26 mouse cellular contexts compared by ENCODE assay signal in the genomic region with DNA sequence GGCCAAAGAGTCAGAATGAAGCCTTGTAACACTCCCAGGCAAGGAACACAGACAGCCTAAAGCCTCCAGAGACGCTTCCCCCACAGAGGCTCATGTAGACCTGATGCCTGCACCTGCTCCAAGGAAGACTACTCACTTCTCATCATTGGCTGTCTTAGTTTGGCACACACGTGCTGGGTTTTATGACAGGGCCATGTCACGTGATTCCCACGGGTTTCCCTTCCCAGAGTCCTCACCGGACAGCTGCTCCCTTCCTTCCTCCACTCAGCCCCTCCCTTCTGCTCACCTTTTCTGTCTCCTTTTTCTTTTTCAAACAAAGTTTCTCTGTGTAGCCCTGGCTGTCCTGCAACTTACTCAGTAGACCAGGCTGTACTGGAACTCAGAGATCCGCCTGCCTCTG. TPM values are rescaled to one million over a fixed set of nuclear protein-coding genes. Genes with fewer than 3 reads are reported as not detected.
DNase-seq lines count a peak whose midpoint lies in the region; ATAC-seq and TF ChIP-seq lines count a peak whose summit lies in the region.
"Had no signal": no experiment of that assay in that cellular context is flagged by ENCODE, and none has a peak within 500 bp of the region (broad histone marks: within the 10 kb centered on the region; RNA-seq: fewer than 3 reads in every experiment).

No protein-coding gene starts in this region.

- H3K27ac ChIP-seq in midbrain, embryonic 11.5 days (ENCODE audit: low read depth, low read length) = no peak overlapping the region
- no peak overlapping the region for H3K27ac ChIP-seq in midbrain, embryonic 10.5 days (replicated peaks)
- H3K27ac ChIP-seq in MEL (ENCODE audit: control insufficient read depth, low read depth, low read length) = no peak overlapping the region
- no peak overlapping the region for H3K27ac ChIP-seq in hindbrain, embryonic 13.5 days
- H3K27ac ChIP-seq: embryonic facial prominence, embryonic 13.5 days; embryonic facial prominence, embryonic 15.5 days; forebrain, embryonic 10.5 days; forebrain, embryonic 12.5 days had no signal

- no peaks in the 10 kb centered on the region for H3K36me3 ChIP-seq in midbrain, embryonic 11.5 days (ENCODE audit: control insufficient read depth, insufficient read depth, low read length)
- no peaks in the 10 kb centered on the region for H3K36me3 ChIP-seq in midbrain, embryonic 10.5 days
- no peaks in the 10 kb centered on the region for H3K36me3 ChIP-seq in MEL (ENCODE audit: control insufficient read depth in 1 of 2, insufficient read depth in 2 of 2, low read length in 2 of 2)
- H3K36me3 ChIP-seq in hindbrain, embryonic 13.5 days = no peaks in the 10 kb centered on the region
- H3K36me3 ChIP-seq: embryonic facial prominence, embryonic 13.5 days; embryonic facial prominence, embryonic 15.5 days; forebrain, embryonic 10.5 days; forebrain, embryonic 12.5 days; G1E had no signal

- H3K9me3 ChIP-seq in midbrain, embryonic 11.5 days (ENCODE audit: control insufficient read depth, low read length) = no peaks in the 10 kb centered on the region
- H3K9me3 ChIP-seq in midbrain, embryonic 10.5 days (replicated peaks) = peaks cover 14% of the 10 kb centered on the region
- H3K9me3 ChIP-seq in MEL (replicated peaks; ENCODE audit: insufficient read depth, low read length) = no peaks in the 10 kb centered on the region
- H3K9me3 ChIP-seq in hindbrain, embryonic 13.5 days = peaks cover 4% of the 10 kb centered on the region
- H3K9me3 ChIP-seq: embryonic facial prominence, embryonic 13.5 days; embryonic facial prominence, embryonic 15.5 days had no signal

- no peak overlapping the region for H3K9ac ChIP-seq in midbrain, embryonic 11.5 days (ENCODE audit: low read length)
- no peak overlapping the region for H3K9ac ChIP-seq in MEL (ENCODE audit: control insufficient read depth, low read depth, low read length, poor library complexity, severe bottlenecking)
- no peak overlapping the region for H3K9ac ChIP-seq in hindbrain, embryonic 13.5 days
- H3K9ac ChIP-seq: embryonic facial prominence, embryonic 13.5 days; embryonic facial prominence, embryonic 15.5 days; forebrain, embryonic 12.5 days had no signal

- ATAC-seq in midbrain, embryonic 11.5 days (ENCODE audit: low FRiP score) = no peak
- no peak for ATAC-seq in hindbrain, embryonic 13.5 days (ENCODE audit: low FRiP score)
- ATAC-seq: CD4-positive, CD25-positive, alpha-beta regulatory T cell, adult 4 months; forebrain, embryonic 14.5 days; forebrain, embryonic 16.5 days had no signal

- no peak for TF ChIP-seq EP300 in MEL (IDR thresholded peaks at IDR 0.05; ENCODE audit: low read depth in 1 of 2, low read length in 2 of 2)

- 88% methylated on average over 6 of the region's 6 CpGs for WGBS in midbrain, embryonic 11.5 days
- WGBS in midbrain, embryonic 10.5 days = 89% methylated on average over 6 of the region's 6 CpGs
- WGBS in hindbrain, embryonic 13.5 days = 89% methylated on average over 6 of the region's 6 CpGs

- no peak for TF ChIP-seq RAD21 in MEL (IDR thresholded peaks at IDR 0.05; ENCODE audit: low read depth, low read length)

- no peaks in the 10 kb centered on the region for H3K27me3 ChIP-seq in midbrain, embryonic 11.5 days (ENCODE audit: control insufficient read depth, insufficient read depth, low read length)
- H3K27me3 ChIP-seq in midbrain, embryonic 10.5 days (ENCODE audit: low read depth, poor library complexity, severe bottlenecking) = no peaks in the 10 kb centered on the region
- no peaks in the 10 kb centered on the region; a peak in 1 of 4 replicates for H3K27me3 ChIP-seq in MEL (ENCODE audit: control insufficient read depth in 1 of 2, insufficient read depth in 2 of 2, low read length in 2 of 2)
- 0 out of 2 replicates have a peak, but pooled peaks cover 5% of the 10 kb centered on the region for H3K27me3 ChIP-seq in hindbrain, embryonic 13.5 days
- H3K27me3 ChIP-seq: embryonic facial prominence, embryonic 13.5 days; embryonic facial prominence, embryonic 15.5 days; forebrain, embryonic 12.5 days had no signal

- no peak overlapping the region for H3K4me3 ChIP-seq in midbrain, embryonic 11.5 days (ENCODE audit: low read depth, low read length)
- no peak overlapping the region for H3K4me3 ChIP-seq in midbrain, embryonic 10.5 days
- H3K4me3 ChIP-seq in MEL (ENCODE audit: control insufficient read depth in 1 of 2, insufficient read depth in 1 of 2, low read depth in 2 of 2, low read length in 2 of 2) = no peak overlapping the region
- H3K4me3 ChIP-seq in hindbrain, embryonic 13.5 days = no peak overlapping the region
- H3K4me3 ChIP-seq: embryonic facial prominence, embryonic 13.5 days; embryonic facial prominence, embryonic 15.5 days; erythroblast, embryonic 14.5 days; forebrain, embryonic 10.5 days; forebrain, embryonic 12.5 days had no signal

- TF ChIP-seq POLR2A in MEL (IDR thresholded peaks at IDR 0.05; ENCODE audit: control insufficient read depth in 1 of 2, insufficient read depth in 1 of 2, low read depth in 1 of 2, low read length in 2 of 2, poor library complexity in 1 of 2) = no peak

- H3K4me1 ChIP-seq in midbrain, embryonic 11.5 days (ENCODE audit: control insufficient read depth, insufficient read depth, low read length) = no peaks in the 10 kb centered on the region
- H3K4me1 ChIP-seq in midbrain, embryonic 10.5 days = no peaks in the 10 kb centered on the region
- H3K4me1 ChIP-seq in MEL (ENCODE audit: control insufficient read depth in 1 of 2, insufficient read depth in 2 of 2, low read length in 2 of 2) = no peaks in the 10 kb centered on the region
- H3K4me1 ChIP-seq in hindbrain, embryonic 13.5 days (replicated peaks) = no peaks in the 10 kb centered on the region
- H3K4me1 ChIP-seq: embryonic facial prominence, embryonic 15.5 days had no signal

- TF ChIP-seq CTCF in MEL (IDR thresholded peaks at IDR 0.05 in 2 of 3, conservative IDR thresholded peaks at IDR 0.05 in 1 of 3; ENCODE audit: control insufficient read depth in 1 of 3, insufficient read depth in 1 of 3, low read depth in 2 of 3, low read length in 3 of 3, poor library complexity in 1 of 3, severe bottlenecking in 1 of 3) = no peak

- H3K4me2 ChIP-seq in midbrain, embryonic 11.5 days = no peak overlapping the region
- no peak overlapping the region for H3K4me2 ChIP-seq in hindbrain, embryonic 13.5 days
- H3K4me2 ChIP-seq: embryonic facial prominence, embryonic 13.5 days; embryonic facial prominence, embryonic 15.5 days; forebrain, embryonic 12.5 days had no signal

- peak; percentile 39 for DNase-seq in midbrain, embryonic 11.5 days (ENCODE audit: low spot score, missing footprints)
- DNase-seq in midbrain, embryonic 10.5 days (ENCODE audit: low spot score) = no peak
- DNase-seq in MEL (ENCODE audit: low read depth, low spot score) (no peak), ZHBTc4 (ENCODE audit: low read depth, low spot score) (peak; percentile 68)
- DNase-seq in frontal cortex, adult 2 months (ENCODE audit: extremely low spot score in 1 of 2, low spot score in 1 of 2) = no peak
- DNase-seq: adrenal gland, adult 2 months; adrenal gland, postnatal 10 days; adrenal gland, postnatal 25 days; cerebellum, adult 11 months; cerebellum, adult 18-20 months; cerebellum, adult 8-10 months; cerebellum, adult 9-11 months; cerebellum, postnatal 14 days; cerebellum, postnatal 36 days; embryo, embryonic 11 days had no signal

- H3K79me2 ChIP-seq in MEL (ENCODE audit: control insufficient read depth, insufficient read depth, low read length, poor library complexity) = no peaks in the 10 kb centered on the region

TF ChIP-seq in MEL, 35 proteins besides CTCF, POLR2A, EP300 and RAD21:
- TF ChIP-seq USF1 (IDR thresholded peaks at IDR 0.05; ENCODE audit: low read depth, low read length) (0 out of 2 replicates have a peak, but pooled peaks have one; percentile 12), SIN3A (IDR thresholded peaks at IDR 0.05; ENCODE audit: low read length) (no peak)

RNA-seq across cellular contexts. Expression of gene Entpd3, which starts 7.6 kb away (rescaled TPM):
- polyA plus RNA-seq in midbrain, embryonic 11.5 days (2014; fragmentation: Nextera tagmentation; extraction: Ambion mirVana) = 0.21 and 0.25 TPM in 2 replicates
- polyA plus RNA-seq in midbrain, embryonic 10.5 days (2016; fragmentation: Nextera tagmentation; extraction: Ambion mirVana) = 0.06 and 0.07 TPM in 2 replicates
- total RNA-seq in MEL (2012; rRNA removed) = not detected in 2 replicates
- polyA plus RNA-seq in MEL (2012; ENCODE audit: insufficient read depth in 1 of 2, insufficient read length in 2 of 2, low read depth in 1 of 2, low replicate concordance in 2 of 2, missing spikeins in 1 of 2) = under 1 TPM in 1 of 2 experiments, not detected in 1; 0.03 TPM
- 1.2 and 1.6 TPM in 2 replicates for polyA plus RNA-seq in hindbrain, embryonic 13.5 days (2015; fragmentation: Nextera tagmentation; extraction: Ambion mirVana)
- 5.7 and 6.0 TPM in 2 replicates for polyA plus RNA-seq in frontal cortex, adult 2 months (2012; rRNA removed)
- total RNA-seq: common myeloid progenitor, adult 5-6 weeks had no signal
- polyA plus RNA-seq: CD4-positive, CD25-positive, alpha-beta regulatory T cell, adult 4 months; G1E had no signal

RNA-seq across cellular contexts. Expression of gene Rpl14, which starts 39.2 kb away (rescaled TPM):
- 871 and 903 TPM in 2 replicates for polyA plus RNA-seq in midbrain, embryonic 11.5 days (2014; fragmentation: Nextera tagmentation; extraction: Ambion mirVana)
- 691 and 854 TPM in 2 replicates for polyA plus RNA-seq in midbrain, embryonic 10.5 days (2016; fragmentation: Nextera tagmentation; extraction: Ambion mirVana)
- 1,524 and 1,607 TPM in 2 replicates for total RNA-seq in MEL (2012; rRNA removed)
- 100 to 1,000 TPM in 1 of 2 experiments, not detected in 1; 502 TPM for polyA plus RNA-seq in MEL (2012; ENCODE audit: insufficient read depth in 1 of 2, insufficient read length in 2 of 2, low read depth in 1 of 2, low replicate concordance in 2 of 2, missing spikeins in 1 of 2)
- polyA plus RNA-seq in hindbrain, embryonic 13.5 days (2015; fragmentation: Nextera tagmentation; extraction: Ambion mirVana) = 481 and 484 TPM in 2 replicates
- 303 and 382 TPM in 2 replicates for polyA plus RNA-seq in frontal cortex, adult 2 months (2012; rRNA removed)

RNA-seq across cellular contexts. Expression of gene Eif1b, which starts 40.0 kb away (rescaled TPM):
- 291 and 296 TPM in 2 replicates for polyA plus RNA-seq in midbrain, embryonic 11.5 days (2014; fragmentation: Nextera tagmentation; extraction: Ambion mirVana)
- 262 and 267 TPM in 2 replicates for polyA plus RNA-seq in midbrain, embryonic 10.5 days (2016; fragmentation: Nextera tagmentation; extraction: Ambion mirVana)
- 49.8 and 54.3 TPM in 2 replicates for total RNA-seq in MEL (2012; rRNA removed)
- 100 to 1,000 TPM in 1 of 2 experiments, not detected in 1; 110 TPM for polyA plus RNA-seq in MEL (2012; ENCODE audit: insufficient read depth in 1 of 2, insufficient read length in 2 of 2, low read depth in 1 of 2, low replicate concordance in 2 of 2, missing spikeins in 1 of 2)
- 330 and 337 TPM in 2 replicates for polyA plus RNA-seq in hindbrain, embryonic 13.5 days (2015; fragmentation: Nextera tagmentation; extraction: Ambion mirVana)
- 150 and 166 TPM in 2 replicates for polyA plus RNA-seq in frontal cortex, adult 2 months (2012; rRNA removed)

Comparison
In these comparisons a context has a peak if more than half of its experiments do, and no peak if none do; other contexts are left out.
1. DNase-seq: peak in midbrain, embryonic 11.5 days (single experiment) and ZHBTc4 (single experiment); none in midbrain, embryonic 10.5 days (single experiment), MEL (single experiment) and frontal cortex, adult 2 months (0 of 2).